Mouse (Mus musculus): ENCODE results near the gene Tnfrsf17. TPM values are rescaled to one million over a fixed set of nuclear protein-coding genes. Genes with fewer than 3 reads are reported as not detected.
A peak's percentile ranks its signal among the peaks of the same experiment; 100 is the strongest.

Gene Tnfrsf17
- total and polyA plus RNA-seq, 3 experiments, result 0.17 to 0.42 TPM; not detected in 1

GRCm38 (mm10) chr16:11368412-11368811 is 54.8 kb downstream of the Tnfrsf17 start:
- no peaks in the 10 kb centered on the region for H3K9me3 ChIP-seq (replicated peaks; ENCODE audit: low read length)
- peaks cover 12 to 31% of the 10 kb centered on the region in 2 experiments for H3K4me1 ChIP-seq (ENCODE audit: control insufficient read depth in 1 of 2, insufficient read depth in 2 of 2)
- in situ Hi-C loops (cut with MboI; ENCODE audit: low pct_ligation_motif_present, low pct_unique_long_range_greater_than_20kb, low sequenced_read_pairs) (no loop called here), dilution Hi-C loops (cut with MboI; ENCODE audit: extremely low pct_ligation_motif_present, extremely low pct_unique_long_range_greater_than_20kb, low sequenced_read_pairs) (no loop called here)
- no peaks in the 10 kb centered on the region for H3K27me3 ChIP-seq (replicated peaks)
- H3K4me3 ChIP-seq (replicated peaks in 1 of 3; ENCODE audit: low read depth in 2 of 3, low read length in 2 of 3, poor library complexity in 1 of 3), result no peak overlapping the region
- H3K4me2 ChIP-seq (ENCODE audit: insufficient read depth, low read depth, poor library complexity, severe bottlenecking), result no peak overlapping the region
- no peaks in the 10 kb centered on the region for H3K79me2 ChIP-seq (replicated peaks; ENCODE audit: control insufficient read depth, extremely low read depth, insufficient read depth, poor library complexity, severe bottlenecking)
- H3K27ac ChIP-seq (ENCODE audit: insufficient read depth, low read depth), result no peak overlapping the region
- peaks cover 0 to 2% of the 10 kb centered on the region in 2 experiments for H3K36me3 ChIP-seq (replicated peaks in 1 of 2; ENCODE audit: control insufficient read depth in 1 of 2, insufficient read depth in 1 of 2, low read length in 1 of 2)
- DNase-seq (ENCODE audit: extremely low read depth), result no peak
- TF ChIP-seq ZC3H11A (IDR thresholded peaks at IDR 0.05; ENCODE audit: low read depth, low read length), result no peak
- 0 out of 2 replicates have a peak, but pooled peaks have one; percentile 9 for TF ChIP-seq BHLHE40 (IDR thresholded peaks at IDR 0.05; ENCODE audit: low read depth, low read length)
- TF ChIP-seq TCF12 (IDR thresholded peaks at IDR 0.05; ENCODE audit: low read depth, low read length), result no peak
- no peak for TF ChIP-seq NELFE (IDR thresholded peaks at IDR 0.05; ENCODE audit: low read depth, low read length)
- peak; percentile 50; the same call in 1 of the 2 replicates for TF ChIP-seq IRF4 (IDR thresholded peaks at IDR 0.05; ENCODE audit: low read depth, low read length)
- H3K9ac ChIP-seq (ENCODE audit: insufficient read depth, low read depth), result no peak overlapping the region

GRCm38 (mm10) chr16:11369162-11369561 is 55.5 kb downstream of the Tnfrsf17 start:
- dilution Hi-C loops (cut with MboI; ENCODE audit: extremely low pct_ligation_motif_present, extremely low pct_unique_long_range_greater_than_20kb, low sequenced_read_pairs), result no loop called here
- H3K4me3 ChIP-seq (replicated peaks in 1 of 3; ENCODE audit: low read depth in 2 of 3, low read length in 2 of 3, poor library complexity in 1 of 3), result no peak overlapping the region
- in situ Hi-C loops (cut with MboI; ENCODE audit: low pct_ligation_motif_present, low pct_unique_long_range_greater_than_20kb, low sequenced_read_pairs), result no loop called here
- H3K9me3 ChIP-seq (replicated peaks; ENCODE audit: low read length), result no peaks in the 10 kb centered on the region
- no peaks in the 10 kb centered on the region for H3K79me2 ChIP-seq (replicated peaks; ENCODE audit: control insufficient read depth, extremely low read depth, insufficient read depth, poor library complexity, severe bottlenecking)
- H3K27ac ChIP-seq (ENCODE audit: insufficient read depth, low read depth), result no peak overlapping the region
- no peak overlapping the region for H3K9ac ChIP-seq (ENCODE audit: insufficient read depth, low read depth)
- TF ChIP-seq TBP (conservative IDR thresholded peaks at IDR 0.05; ENCODE audit: low read depth, low read length) (0 out of 2 replicates have a peak, but pooled peaks have one; percentile 48), POLR2AphosphoS2 (IDR thresholded peaks at IDR 0.05; ENCODE audit: low read depth, low read length) (no peak)
- no peak overlapping the region for H3K4me2 ChIP-seq (ENCODE audit: insufficient read depth, low read depth, poor library complexity, severe bottlenecking)
- DNase-seq (ENCODE audit: extremely low read depth), result no peak
- peaks cover 0 to 2% of the 10 kb centered on the region in 2 experiments for H3K36me3 ChIP-seq (replicated peaks in 1 of 2; ENCODE audit: control insufficient read depth in 1 of 2, insufficient read depth in 1 of 2, low read length in 1 of 2)
- H3K27me3 ChIP-seq (replicated peaks), result no peaks in the 10 kb centered on the region
- peaks cover 12 to 31% of the 10 kb centered on the region in 2 experiments for H3K4me1 ChIP-seq (ENCODE audit: control insufficient read depth in 1 of 2, insufficient read depth in 2 of 2)

- no peak overlapping the region for H3K27ac ChIP-seq (ENCODE audit: insufficient read depth, low read depth)
Observed at GRCm38 (mm10) chr16:11369642-11370041, 56.0 kb downstream of the Tnfrsf17 start.

More at GRCm38 (mm10) chr16:11369642-11370041, 56.0 kb downstream of the Tnfrsf17 start:
- in situ Hi-C loops (cut with MboI; ENCODE audit: low pct_ligation_motif_present, low pct_unique_long_range_greater_than_20kb, low sequenced_read_pairs) (loop anchor here (5.0 kb wide), 1 partner anchor 42 kb away; no protein-coding TSS in a partner anchor), dilution Hi-C loops (cut with MboI; ENCODE audit: extremely low pct_ligation_motif_present, extremely low pct_unique_long_range_greater_than_20kb, low sequenced_read_pairs) (no loop called here)
- TF ChIP-seq NELFE (IDR thresholded peaks at IDR 0.05; ENCODE audit: low read depth, low read length), result no peak
- TF ChIP-seq BHLHE40 (IDR thresholded peaks at IDR 0.05; ENCODE audit: low read depth, low read length), result peak; percentile 43
- peak; percentile 86 for TF ChIP-seq ETS1 (conservative IDR thresholded peaks at IDR 0.05; ENCODE audit: low read depth, low read length)
- H3K4me1 ChIP-seq (ENCODE audit: control insufficient read depth in 1 of 2, insufficient read depth in 2 of 2), result peaks cover 12 to 31% of the 10 kb centered on the region in 2 experiments
- H3K4me2 ChIP-seq (ENCODE audit: insufficient read depth, low read depth, poor library complexity, severe bottlenecking), result no peak overlapping the region
- no peak overlapping the region for H3K4me3 ChIP-seq (replicated peaks in 1 of 3; ENCODE audit: low read depth in 2 of 3, low read length in 2 of 3, poor library complexity in 1 of 3)
- H3K9ac ChIP-seq (ENCODE audit: insufficient read depth, low read depth), result no peak overlapping the region
- DNase-seq (ENCODE audit: extremely low read depth), result peak; percentile 71
- H3K79me2 ChIP-seq (replicated peaks; ENCODE audit: control insufficient read depth, extremely low read depth, insufficient read depth, poor library complexity, severe bottlenecking), result no peaks in the 10 kb centered on the region
- peaks cover 0 to 2% of the 10 kb centered on the region in 2 experiments for H3K36me3 ChIP-seq (replicated peaks in 1 of 2; ENCODE audit: control insufficient read depth in 1 of 2, insufficient read depth in 1 of 2, low read length in 1 of 2)
- no peaks in the 10 kb centered on the region for H3K27me3 ChIP-seq (replicated peaks)
- no peaks in the 10 kb centered on the region for H3K9me3 ChIP-seq (replicated peaks; ENCODE audit: low read length)

Other genes starting within 250 kb of the Tnfrsf17 start
- 91.2 and 97.5 TPM in 2 replicates for gene Litaf, start 247.7 kb upstream of the Tnfrsf17 start, total RNA-seq (2012; rRNA removed)
- 151 and 154 TPM in 2 replicates for gene Litaf, start 247.7 kb upstream of the Tnfrsf17 start, total RNA-seq (2014; rRNA removed)
- 161 and 178 TPM in 2 replicates for gene Litaf, start 247.7 kb upstream of the Tnfrsf17 start, polyA plus RNA-seq (2012; ENCODE audit: insufficient read length, low read depth)
- 51.3 and 63.0 TPM in 2 replicates for gene Txndc11, start 179.2 kb upstream of the Tnfrsf17 start, total RNA-seq (2012; rRNA removed)
- 40.6 and 40.8 TPM in 2 replicates for gene Txndc11, start 179.2 kb upstream of the Tnfrsf17 start, total RNA-seq (2014; rRNA removed)
- 60.3 and 63.2 TPM in 2 replicates for gene Txndc11, start 179.2 kb upstream of the Tnfrsf17 start, polyA plus RNA-seq (2012; ENCODE audit: insufficient read length, low read depth)
- gene Zc3h7a, start 137.4 kb upstream of the Tnfrsf17 start, total RNA-seq (2012; rRNA removed), result 78.6 and 85.3 TPM in 2 replicates
- gene Zc3h7a, start 137.4 kb upstream of the Tnfrsf17 start, total RNA-seq (2014; rRNA removed), result 177 and 242 TPM in 2 replicates
- 171 and 177 TPM in 2 replicates for gene Zc3h7a, start 137.4 kb upstream of the Tnfrsf17 start, polyA plus RNA-seq (2012; ENCODE audit: insufficient read length, low read depth)
- gene Rsl1d1, start 110.5 kb upstream of the Tnfrsf17 start, total RNA-seq (2012; rRNA removed), result 177 and 244 TPM in 2 replicates
- gene Rsl1d1, start 110.5 kb upstream of the Tnfrsf17 start, total RNA-seq (2014; rRNA removed), result 697 and 769 TPM in 2 replicates
- gene Rsl1d1, start 110.5 kb upstream of the Tnfrsf17 start, polyA plus RNA-seq (2012; ENCODE audit: insufficient read length, low read depth), result 494 and 495 TPM in 2 replicates
- gene Gspt1, start 59.5 kb upstream of the Tnfrsf17 start, total RNA-seq (2012; rRNA removed), result 111 and 132 TPM in 2 replicates
- gene Gspt1, start 59.5 kb upstream of the Tnfrsf17 start, total RNA-seq (2014; rRNA removed), result 147 and 151 TPM in 2 replicates
- 502 and 886 TPM in 2 replicates for gene Gspt1, start 59.5 kb upstream of the Tnfrsf17 start, polyA plus RNA-seq (2012; ENCODE audit: insufficient read length, low read depth)
- gene Snx29, start 9.1 kb downstream of the Tnfrsf17 start, total RNA-seq (2012; rRNA removed), result 1.3 and 3.1 TPM in 2 replicates
- 0.84 and 1.2 TPM in 2 replicates for gene Snx29, start 9.1 kb downstream of the Tnfrsf17 start, total RNA-seq (2014; rRNA removed)
- gene Snx29, start 9.1 kb downstream of the Tnfrsf17 start, polyA plus RNA-seq (2012; ENCODE audit: insufficient read length, low read depth), result 3.2 TPM in 2 replicates

All from CH12.LX (cell line).